21 mouse cellular contexts compared by ENCODE assay signal in genomic region chr9:111290539-111291100, GRCm38 (mm10). TPM values are rescaled to one million over a fixed set of nuclear protein-coding genes. Genes with fewer than 3 reads are reported as not detected.
DNase-seq lines count a peak whose midpoint lies in the region; ATAC-seq and TF ChIP-seq lines count a peak whose summit lies in the region.
"Had no signal": no experiment of that assay in that cellular context is flagged by ENCODE, and none has a peak within 500 bp of the region (broad histone marks: within the 10 kb centered on the region; RNA-seq: fewer than 3 reads in every experiment).

No protein-coding gene starts in this region.

- H3K4me2 ChIP-seq in midbrain, embryonic 11.5 days, result no peak overlapping the region
- H3K4me2 ChIP-seq in midbrain, postnatal 0 days (ENCODE audit: low read depth, low read length, poor library complexity, severe bottlenecking), result peak overlapping the region; percentile 27; the same call in 1 of the 2 replicates
- H3K4me2 ChIP-seq: forebrain, embryonic 15.5 days; heart, embryonic 11.5 days; hindbrain, embryonic 12.5 days had no signal

- ATAC-seq in frontal cortex, adult (ENCODE audit: low TSS enrichment), result peak; percentile 52; the same call in 1 of the 2 replicates
- ATAC-seq in midbrain, embryonic 11.5 days (ENCODE audit: low FRiP score), result no peak
- ATAC-seq in midbrain, postnatal 0 days (ENCODE audit: low FRiP score), result peak; percentile 45; the same call in 1 of the 2 replicates

- no peak for TF ChIP-seq CTCF in brain, embryonic 14.5 days (IDR thresholded peaks at IDR 0.05; ENCODE audit: borderline replicate concordance, extremely low read depth, insufficient read depth, insufficient read length)
- TF ChIP-seq CTCF in midbrain, postnatal 0 days (IDR thresholded peaks at IDR 0.05), result no peak

- H3K9me3 ChIP-seq in midbrain, embryonic 11.5 days (ENCODE audit: control insufficient read depth, low read length), result no peaks in the 10 kb centered on the region
- H3K9me3 ChIP-seq in midbrain, embryonic 10.5 days (replicated peaks), result no peaks in the 10 kb centered on the region
- no peaks in the 10 kb centered on the region for H3K9me3 ChIP-seq in midbrain, postnatal 0 days (ENCODE audit: low read length)
- H3K9me3 ChIP-seq: forebrain, embryonic 15.5 days; hindbrain, embryonic 12.5 days; limb, embryonic 10.5 days; limb, embryonic 15.5 days; liver, embryonic 13.5 days; neural tube, embryonic 12.5 days had no signal

- H3K27me3 ChIP-seq in midbrain, embryonic 11.5 days (ENCODE audit: control insufficient read depth, insufficient read depth, low read length), result no peaks in the 10 kb centered on the region
- no peaks in the 10 kb centered on the region for H3K27me3 ChIP-seq in midbrain, embryonic 10.5 days (ENCODE audit: low read depth, poor library complexity, severe bottlenecking)
- no peaks in the 10 kb centered on the region for H3K27me3 ChIP-seq in midbrain, postnatal 0 days (ENCODE audit: insufficient read depth, low read length)
- H3K27me3 ChIP-seq: forebrain, embryonic 15.5 days; hindbrain, embryonic 12.5 days; limb, embryonic 15.5 days; liver, embryonic 13.5 days; neural tube, embryonic 12.5 days had no signal

- no peak overlapping the region for H3K4me3 ChIP-seq in midbrain, embryonic 11.5 days (ENCODE audit: low read depth, low read length)
- no peak overlapping the region for H3K4me3 ChIP-seq in midbrain, embryonic 10.5 days
- H3K4me3 ChIP-seq in midbrain, postnatal 0 days (ENCODE audit: low read depth, low read length), result no peak overlapping the region
- H3K4me3 ChIP-seq: forebrain, embryonic 15.5 days; hindbrain, embryonic 12.5 days; limb, embryonic 15.5 days; liver, embryonic 13.5 days; neural tube, embryonic 12.5 days had no signal

- WGBS in midbrain, embryonic 11.5 days, result 68% methylated on average over 11 of the region's 11 CpGs
- WGBS in midbrain, embryonic 10.5 days, result 75% methylated on average over 11 of the region's 11 CpGs
- WGBS in midbrain, postnatal 0 days, result 39% methylated on average over 11 of the region's 11 CpGs

- H3K27ac ChIP-seq in midbrain, embryonic 11.5 days (ENCODE audit: low read depth, low read length), result no peak overlapping the region
- H3K27ac ChIP-seq in midbrain, embryonic 10.5 days (replicated peaks), result no peak overlapping the region
- H3K27ac ChIP-seq in midbrain, postnatal 0 days (ENCODE audit: low read depth, low read length), result peak overlapping the region; percentile 49; the same call in 1 of the 2 replicates
- H3K27ac ChIP-seq: forebrain, embryonic 15.5 days; hindbrain, embryonic 12.5 days; kidney, postnatal 0 days; limb, embryonic 15.5 days; liver, embryonic 13.5 days; neural tube, embryonic 12.5 days; stomach, postnatal 0 days had no signal

- peaks cover under 1% of the 10 kb centered on the region for H3K4me1 ChIP-seq in midbrain, embryonic 11.5 days (ENCODE audit: control insufficient read depth, insufficient read depth, low read length)
- peaks cover 18% of the 10 kb centered on the region for H3K4me1 ChIP-seq in midbrain, embryonic 10.5 days
- peaks cover 4% of the 10 kb centered on the region; the same call in 1 of the 2 replicates for H3K4me1 ChIP-seq in midbrain, postnatal 0 days (ENCODE audit: insufficient read depth, low read length)

- no peak for DNase-seq in frontal cortex, adult 2 months (ENCODE audit: extremely low spot score in 1 of 2, low spot score in 1 of 2)
- peak; percentile 84 for DNase-seq in midbrain, embryonic 11.5 days (ENCODE audit: low spot score, missing footprints)
- DNase-seq in midbrain, embryonic 10.5 days (ENCODE audit: low spot score), result no peak
- peak; percentile 49 for DNase-seq in brain, embryonic 14.5 days (ENCODE audit: low read depth)
- DNase-seq in midbrain, postnatal 0 days (ENCODE audit: low spot score), result no peak
- no peak for DNase-seq in spleen, postnatal 10 days (ENCODE audit: low spot score in 2 of 2)
- DNase-seq in lung, postnatal 4 days, result no peak

- no peaks in the 10 kb centered on the region for H3K36me3 ChIP-seq in midbrain, embryonic 11.5 days (ENCODE audit: control insufficient read depth, insufficient read depth, low read length)
- H3K36me3 ChIP-seq in midbrain, embryonic 10.5 days, result no peaks in the 10 kb centered on the region
- no peaks in the 10 kb centered on the region for H3K36me3 ChIP-seq in midbrain, postnatal 0 days (ENCODE audit: insufficient read depth, low read length)
- H3K36me3 ChIP-seq: forebrain, embryonic 15.5 days; hindbrain, embryonic 12.5 days; limb, embryonic 10.5 days; limb, embryonic 15.5 days; liver, embryonic 13.5 days; neural tube, embryonic 12.5 days had no signal

- no peak for TF ChIP-seq POLR2A in brain, embryonic 14.5 days (IDR thresholded peaks at IDR 0.05; ENCODE audit: borderline replicate concordance, extremely low read depth, insufficient read depth, insufficient read length, poor library complexity, severe bottlenecking)

- H3K9ac ChIP-seq in midbrain, embryonic 11.5 days (ENCODE audit: low read length), result no peak overlapping the region
- H3K9ac ChIP-seq in midbrain, postnatal 0 days (replicated peaks; ENCODE audit: low read length, poor library complexity, severe bottlenecking), result no peak overlapping the region
- H3K9ac ChIP-seq: forebrain, embryonic 15.5 days; hindbrain, embryonic 12.5 days; limb, embryonic 15.5 days; liver, embryonic 13.5 days; neural tube, embryonic 12.5 days had no signal

RNA-seq across cellular contexts. Expression of gene Epm2aip1, which starts 18.9 kb away (rescaled TPM):
- polyA plus RNA-seq in frontal cortex, adult 2 months (2012; rRNA removed), result 41.9 and 47.2 TPM in 2 replicates
- polyA plus RNA-seq in midbrain, embryonic 11.5 days (2014; fragmentation: Nextera tagmentation; extraction: Ambion mirVana), result 42.3 and 50.4 TPM in 2 replicates
- 25.3 and 30.4 TPM in 2 replicates for polyA plus RNA-seq in midbrain, embryonic 10.5 days (2016; fragmentation: Nextera tagmentation; extraction: Ambion mirVana)
- 61.1 and 67.4 TPM in 2 replicates for polyA plus RNA-seq in brain, embryonic 14.5 days (2012; rRNA removed)
- 95.1 and 127 TPM in 2 replicates for total RNA-seq in midbrain, postnatal 0 days (2014; rRNA removed)
- polyA plus RNA-seq in midbrain, postnatal 0 days (2015; fragmentation: Nextera tagmentation; extraction: Ambion mirVana), result 41.1 and 46.6 TPM in 2 replicates

RNA-seq across cellular contexts. Expression of gene Mlh1, which starts 19.0 kb away (rescaled TPM):
- polyA plus RNA-seq in frontal cortex, adult 2 months (2012; rRNA removed), result 32.6 and 37.4 TPM in 2 replicates
- 53.3 and 55.4 TPM in 2 replicates for polyA plus RNA-seq in midbrain, embryonic 11.5 days (2014; fragmentation: Nextera tagmentation; extraction: Ambion mirVana)
- 51.9 and 54.3 TPM in 2 replicates for polyA plus RNA-seq in midbrain, embryonic 10.5 days (2016; fragmentation: Nextera tagmentation; extraction: Ambion mirVana)
- 40.9 and 49.6 TPM in 2 replicates for polyA plus RNA-seq in brain, embryonic 14.5 days (2012; rRNA removed)
- total RNA-seq in midbrain, postnatal 0 days (2014; rRNA removed), result 12.6 and 19.6 TPM in 2 replicates
- 20.4 and 20.6 TPM in 2 replicates for polyA plus RNA-seq in midbrain, postnatal 0 days (2015; fragmentation: Nextera tagmentation; extraction: Ambion mirVana)

RNA-seq across cellular contexts. Expression of gene Trank1, which starts 20.9 kb away (rescaled TPM):
- polyA plus RNA-seq in frontal cortex, adult 2 months (2012; rRNA removed), result 352 and 407 TPM in 2 replicates
- 0.26 and 0.37 TPM in 2 replicates for polyA plus RNA-seq in midbrain, embryonic 11.5 days (2014; fragmentation: Nextera tagmentation; extraction: Ambion mirVana)
- polyA plus RNA-seq in midbrain, embryonic 10.5 days (2016; fragmentation: Nextera tagmentation; extraction: Ambion mirVana), result 0.05 and 0.39 TPM in 2 replicates
- 59.5 and 68.2 TPM in 2 replicates for polyA plus RNA-seq in brain, embryonic 14.5 days (2012; rRNA removed)
- 55.7 and 103 TPM in 2 replicates for total RNA-seq in midbrain, postnatal 0 days (2014; rRNA removed)
- 17.6 and 21.9 TPM in 2 replicates for polyA plus RNA-seq in midbrain, postnatal 0 days (2015; fragmentation: Nextera tagmentation; extraction: Ambion mirVana)
- total RNA-seq: granulocyte monocyte progenitor cell, adult 5-6 weeks; heart, postnatal 36 days; MEL had no signal
- polyA plus RNA-seq: heart, embryonic 16.5 days; liver, embryonic 13.5 days had no signal

Comparison
In these comparisons a context has a peak if more than half of its experiments do, and no peak if none do; other contexts are left out.
1. DNase-seq: peak in midbrain, embryonic 11.5 days (single experiment) and brain, embryonic 14.5 days (single experiment); none in frontal cortex, adult 2 months (0 of 2), midbrain, embryonic 10.5 days (single experiment), midbrain, postnatal 0 days (single experiment), spleen, postnatal 10 days (0 of 2) and lung, postnatal 4 days (0 of 2).
2. RNA of gene Trank1, which starts 20.9 kb away (polyA plus RNA-seq): 352 to 407 TPM in frontal cortex, adult 2 months, 59.5 to 68.2 TPM in brain, embryonic 14.5 days and 17.6 to 21.9 TPM in midbrain, postnatal 0 days; 0.26 to 0.37 TPM in midbrain, embryonic 11.5 days and 0.05 to 0.39 TPM in midbrain, embryonic 10.5 days; every median in the first group is over 10 times any median in the second.